Mouse (Mus musculus) right cerebral cortex, adult 18-20 months (tissue): Measurements from ENCODE around the gene Dnajc15.

Experiments used
- DNase-seq: peaks from one replicate; pipeline ENCODE4 v3.0.0; 2022; ENCODE audit warnings: mixed read lengths

The Dnajc15 gene

GRCm38 (mm10) chr14:77853951-77854350 lies 21.0 kb downstream of the Dnajc15 start:
- DNase-seq, result no peak

- DNase-seq, result no peak
Measured at GRCm38 (mm10) chr14:77849852-77850251, 25.1 kb downstream of the Dnajc15 start.

- peak; percentile 18 for DNase-seq
Measured at GRCm38 (mm10) chr14:77848349-77848748, 26.6 kb downstream of the Dnajc15 start.

DNA sequence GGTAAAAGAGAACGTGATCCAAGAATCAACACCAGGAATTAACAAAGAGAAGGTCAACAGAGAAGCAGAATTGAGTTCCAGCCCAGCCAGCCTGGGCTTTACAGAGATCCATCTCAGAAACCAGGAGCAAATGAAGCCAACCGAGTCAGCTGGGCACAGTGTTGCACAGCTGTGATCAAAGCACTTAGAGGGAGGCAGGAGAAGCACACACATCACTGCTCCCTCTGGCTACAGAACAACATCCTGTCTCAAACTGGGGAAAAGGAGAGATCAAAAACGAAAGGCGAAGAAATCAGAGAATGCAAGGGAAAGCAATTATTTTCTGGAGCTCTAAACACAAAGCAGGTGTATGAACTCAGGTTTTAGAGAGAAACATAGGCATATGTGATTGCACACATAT lies 28.7 kb downstream of the Dnajc15 start:
- DNase-seq, result no peak

DNA sequence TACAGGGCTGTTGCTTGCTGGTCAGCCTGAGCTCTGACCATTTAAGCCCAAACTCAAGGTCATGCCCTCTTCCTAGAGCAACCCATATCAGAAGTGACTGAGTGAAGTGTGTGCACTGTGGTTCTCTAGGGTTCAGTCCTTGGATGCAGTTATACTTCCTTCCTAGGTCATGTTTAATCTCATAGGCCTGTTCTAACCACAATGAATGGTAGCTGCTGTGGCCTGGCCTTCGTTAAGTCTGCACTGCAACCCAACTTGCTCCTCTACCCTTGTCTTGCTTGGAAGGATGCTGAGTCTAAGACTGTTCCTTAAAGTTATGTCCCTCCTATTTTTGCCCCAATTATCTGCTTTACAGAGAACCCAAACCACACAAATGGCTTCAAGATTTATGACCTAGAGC lies 29.4 kb downstream of the Dnajc15 start:
- no peak for DNase-seq

DNA sequence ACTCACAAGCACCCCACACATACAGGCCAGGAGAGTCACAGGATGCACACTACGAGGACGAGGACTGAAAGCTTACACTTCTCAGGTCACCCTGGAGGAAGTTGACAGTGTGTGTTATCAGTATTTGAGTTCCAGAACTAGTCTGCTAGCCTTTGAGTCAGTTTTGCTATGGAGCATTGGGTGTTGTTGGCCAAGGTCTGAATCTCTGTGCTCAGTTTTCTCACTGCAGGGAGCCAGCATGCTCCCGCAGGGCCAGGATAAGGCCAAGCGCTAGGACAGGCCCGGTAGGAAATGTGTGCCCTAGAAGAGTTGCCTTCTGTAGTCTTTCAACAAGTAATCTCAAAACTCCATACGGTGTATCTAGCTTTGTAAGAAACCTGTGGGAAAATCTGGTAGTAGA lies 34.4 kb downstream of the Dnajc15 start:
- no peak for DNase-seq

DNA sequence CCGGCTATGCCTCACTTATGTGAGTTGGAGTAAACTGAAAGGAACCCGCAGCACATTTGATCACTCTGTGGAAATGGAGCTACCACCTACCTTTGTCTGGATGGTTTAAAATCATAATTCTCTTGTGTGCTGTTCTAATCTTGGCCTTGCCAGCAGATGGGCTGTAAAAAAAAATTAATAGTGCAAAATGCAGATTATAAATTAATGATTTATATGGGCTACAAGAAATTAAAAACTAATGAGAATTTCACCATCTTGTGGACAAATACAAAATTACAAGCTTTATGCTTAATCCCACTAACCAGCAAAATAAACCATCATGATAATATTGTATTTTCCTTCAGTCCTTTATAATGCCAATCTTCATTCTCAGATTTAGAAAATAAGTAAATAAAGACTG lies 34.8 kb downstream of the Dnajc15 start:
- no peak for DNase-seq

DNA sequence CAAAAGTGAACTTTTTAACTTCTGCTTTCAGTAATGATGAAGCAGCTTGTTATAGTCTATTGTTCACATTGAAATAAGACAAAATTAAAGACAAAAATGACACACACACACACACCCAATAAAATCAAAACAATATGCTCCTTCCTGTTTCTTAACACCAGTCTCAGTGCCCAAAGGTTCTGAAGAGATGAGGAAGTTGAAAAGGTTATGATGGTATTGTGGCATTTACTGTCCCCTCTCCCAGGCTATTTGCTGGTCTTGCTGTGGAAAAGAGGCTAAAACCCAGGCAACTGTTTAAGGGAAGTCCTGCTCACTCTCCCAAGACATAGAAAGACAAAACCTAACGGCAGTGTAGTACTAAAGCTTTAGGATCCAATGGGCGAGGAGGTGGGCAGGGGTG lies 38.1 kb downstream of the Dnajc15 start:
- DNase-seq, result no peak

DNA sequence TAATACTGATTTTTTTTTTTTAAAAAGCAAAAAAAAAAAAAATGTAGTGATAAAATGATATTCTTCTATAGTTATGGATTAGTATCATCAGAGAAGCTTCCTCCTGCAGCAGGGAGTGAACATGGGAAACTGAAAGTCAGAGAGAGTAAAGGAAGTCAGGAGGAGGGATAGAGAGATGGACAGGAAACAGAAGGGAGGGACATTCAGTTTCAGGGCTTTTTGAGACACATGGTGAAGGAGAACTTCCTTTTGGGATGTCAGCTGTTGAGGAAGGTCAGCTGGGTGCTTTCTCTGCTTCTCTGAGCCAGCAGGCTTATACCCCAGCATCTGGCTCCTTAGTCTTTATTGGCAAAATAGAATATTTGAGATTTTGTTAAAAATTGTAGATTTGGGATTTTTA lies 42.6 kb downstream of the Dnajc15 start:
- no peak for DNase-seq

GRCm38 (mm10) chr14:77831936-77832335 lies 43.0 kb downstream of the Dnajc15 start:
- no peak for DNase-seq

DNA sequence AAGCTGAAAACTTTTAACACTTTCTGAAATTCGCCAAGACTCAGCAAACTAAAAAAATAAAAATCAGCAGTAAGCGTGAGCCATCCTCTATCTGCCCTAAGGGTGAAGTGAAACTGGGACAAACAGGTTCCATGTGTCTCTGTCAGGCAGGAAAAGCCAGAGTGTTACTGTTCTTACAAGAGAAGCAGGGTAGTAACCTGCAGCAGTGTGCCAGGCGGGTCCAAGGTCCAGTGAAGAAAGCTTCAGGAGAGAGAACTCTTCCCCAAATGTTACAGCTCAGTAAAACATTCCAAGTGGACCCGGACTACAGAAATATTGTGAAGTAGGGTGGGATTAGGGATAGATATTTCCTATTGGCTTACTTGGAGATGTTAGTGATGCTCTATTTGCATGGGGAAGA lies 45.3 kb downstream of the Dnajc15 start:
- DNase-seq, result no peak

DNA sequence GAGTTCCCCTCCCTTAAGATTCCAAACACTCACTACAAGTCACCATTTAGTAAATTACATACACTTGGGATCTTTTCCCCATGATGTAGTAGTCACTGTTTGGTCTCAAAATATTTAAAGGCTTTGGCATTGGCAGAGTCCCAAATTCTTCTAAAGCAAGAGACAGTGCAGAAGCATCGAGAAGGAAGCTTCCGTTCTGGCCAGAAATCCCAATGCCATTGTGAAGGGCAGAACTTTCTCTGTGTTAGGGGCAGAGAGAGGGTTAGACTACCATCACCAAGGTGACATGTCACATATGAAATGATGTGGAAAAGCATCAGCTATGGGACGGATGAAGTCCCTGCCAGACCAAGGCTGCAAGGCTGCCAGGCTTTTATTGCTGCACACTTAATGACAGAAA lies 49.0 kb downstream of the Dnajc15 start:
- no peak for DNase-seq

DNA sequence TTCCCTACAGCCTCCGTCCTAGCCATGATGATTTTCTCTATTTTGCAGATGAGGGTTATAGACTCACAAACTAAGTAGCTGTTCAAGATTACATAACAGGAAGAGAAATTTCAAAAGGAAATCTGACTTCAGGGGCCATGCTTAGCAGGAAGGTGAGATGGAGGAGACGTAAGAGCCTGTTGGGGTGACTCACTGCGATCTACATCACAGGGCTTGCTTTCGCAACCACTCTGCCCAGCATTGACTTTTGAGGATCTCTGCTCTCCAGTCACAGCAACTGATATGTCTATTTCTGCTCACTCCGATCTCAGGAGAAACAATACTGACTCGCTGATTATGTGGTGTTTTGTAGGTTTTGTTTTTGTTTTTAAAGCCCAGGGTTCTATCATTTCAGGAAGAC lies 49.8 kb downstream of the Dnajc15 start:
- DNase-seq, result no peak

DNA sequence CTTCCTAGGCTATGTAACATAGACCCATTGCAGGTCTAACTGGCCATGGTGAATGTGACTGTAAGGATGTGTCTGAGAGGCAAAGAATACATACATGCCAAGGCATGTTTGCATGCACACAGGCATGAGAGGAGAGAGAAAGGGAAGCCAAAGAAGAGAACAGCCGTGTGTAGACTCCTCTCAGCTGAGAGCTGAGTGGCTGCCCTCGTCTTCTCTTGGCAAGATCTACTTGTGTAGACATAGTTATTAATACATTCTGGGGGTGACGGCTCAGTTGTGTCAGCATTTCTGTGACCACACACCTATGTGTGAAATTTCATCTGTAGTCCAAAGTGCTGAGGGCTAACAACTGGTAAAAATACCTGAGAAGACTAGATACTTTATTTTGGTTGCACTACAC lies 55.1 kb downstream of the Dnajc15 start:
- no peak for DNase-seq

- peak; percentile 39 for DNase-seq
Measured at GRCm38 (mm10) chr14:77817561-77817960, 57.4 kb downstream of the Dnajc15 start.

DNA sequence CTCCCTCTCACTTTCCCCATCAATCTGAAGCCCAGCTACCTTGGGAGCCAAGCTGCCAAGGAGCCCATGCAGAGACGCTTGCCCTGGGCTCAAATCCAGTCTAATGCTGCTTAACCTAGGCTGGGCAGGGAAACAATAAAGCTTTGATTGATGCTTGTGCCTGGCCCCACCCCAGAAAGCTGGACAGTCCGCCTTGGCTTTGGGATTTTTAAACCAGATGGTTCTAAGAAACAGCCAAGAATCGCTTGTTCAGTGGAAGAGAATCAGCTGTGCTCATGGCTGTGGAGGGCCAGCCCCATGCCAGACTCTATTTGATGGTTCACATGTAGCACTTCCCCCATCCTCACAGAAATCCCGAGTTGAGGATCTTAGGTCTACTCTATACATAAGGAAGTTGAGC lies 60.0 kb downstream of the Dnajc15 start:
- DNase-seq, result no peak

DNA sequence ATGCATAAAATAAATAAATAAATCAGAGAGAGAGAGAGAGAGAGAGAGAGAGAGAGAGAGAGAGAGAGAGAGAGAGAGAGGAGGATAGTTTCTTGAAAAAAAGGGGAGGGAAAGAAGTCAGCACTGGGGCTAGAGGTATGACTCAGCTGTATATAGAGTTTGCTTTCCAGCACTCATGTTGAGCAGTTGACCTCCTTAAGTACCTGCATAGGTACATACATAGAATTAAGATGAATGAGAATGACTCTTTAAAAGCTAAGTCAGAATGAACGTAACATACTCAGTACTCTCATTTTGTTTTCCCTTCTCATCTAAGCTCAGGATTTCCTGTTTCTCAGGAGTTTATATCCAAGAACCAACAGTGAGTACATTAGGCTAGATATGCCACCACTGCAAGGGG lies 62.0 kb downstream of the Dnajc15 start:
- no peak for DNase-seq

DNA sequence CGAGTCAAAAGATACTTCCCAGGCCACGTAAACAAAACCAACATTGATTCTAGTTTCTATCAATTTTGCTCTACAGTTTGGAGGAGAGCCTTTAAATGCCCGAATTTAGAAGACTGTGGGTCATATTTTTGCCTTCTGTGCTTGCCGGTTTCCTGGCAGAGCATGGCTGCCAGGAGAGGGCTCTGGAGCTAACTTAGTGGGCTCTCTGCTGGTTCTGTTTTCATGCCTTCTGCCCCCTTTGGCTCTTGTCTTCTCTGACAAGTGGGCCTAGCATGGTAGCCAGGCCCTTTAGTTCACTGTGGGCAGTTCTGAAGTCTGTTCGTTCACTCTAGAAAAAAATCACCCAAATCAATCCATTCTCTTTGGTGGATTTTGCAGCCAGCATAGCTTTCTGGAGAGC lies 63.5 kb downstream of the Dnajc15 start:
- no peak for DNase-seq

DNA sequence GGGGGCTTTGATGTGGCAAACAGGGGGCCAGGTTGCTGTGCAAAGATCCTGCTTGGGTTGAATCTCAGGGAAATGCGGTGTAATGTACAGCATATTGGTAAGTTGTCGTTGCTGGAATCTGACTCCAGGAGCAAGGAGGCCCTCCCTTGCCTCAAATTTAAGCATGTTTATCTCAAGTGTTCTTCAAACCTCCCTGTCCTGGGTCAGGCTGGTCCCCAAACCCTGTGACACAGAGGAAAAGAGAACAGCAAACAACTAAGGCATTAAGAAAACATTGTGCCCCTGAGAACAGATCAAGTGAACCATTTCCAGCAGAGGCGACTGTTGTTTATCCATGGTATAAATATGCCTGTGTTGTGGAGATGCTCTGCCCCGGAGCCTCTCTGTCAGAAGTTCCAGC lies 67.1 kb downstream of the Dnajc15 start:
- DNase-seq, result no peak

GRCm38 (mm10) chr14:77806345-77806744 lies 68.6 kb downstream of the Dnajc15 start:
- no peak for DNase-seq

GRCm38 (mm10) chr14:77802268-77802630 lies 72.7 kb downstream of the Dnajc15 start:
- DNase-seq, result no peak

GRCm38 (mm10) chr14:77801571-77802267 lies 73.2 kb downstream of the Dnajc15 start:
- no peak for DNase-seq

DNA sequence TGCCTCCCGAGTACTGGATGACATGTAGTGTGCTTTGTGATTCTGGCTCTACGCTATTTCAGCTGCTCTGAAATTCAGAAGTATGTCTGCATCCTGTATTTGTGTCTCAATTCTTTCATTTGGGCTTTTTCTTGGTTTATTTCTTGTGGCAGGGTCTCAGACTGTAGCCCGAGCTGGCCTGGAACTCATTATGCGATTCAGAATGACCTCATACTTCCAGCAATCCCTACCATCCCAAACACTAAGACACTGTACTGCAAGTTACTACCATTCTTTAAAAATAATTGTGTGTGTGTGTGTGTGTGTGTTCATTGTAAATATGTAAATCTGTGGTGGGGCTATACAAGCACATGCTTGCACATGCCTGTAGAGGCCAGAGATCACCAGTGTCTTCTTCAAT lies 78.4 kb downstream of the Dnajc15 start:
- no peak for DNase-seq

GRCm38 (mm10) chr14:77795240-77795639 lies 79.7 kb downstream of the Dnajc15 start:
- DNase-seq, result no peak

- DNase-seq, result no peak
Measured at GRCm38 (mm10) chr14:77794285-77794949, 80.5 kb downstream of the Dnajc15 start.
